Mouse (Mus musculus) forebrain, embryonic 15.5 days (tissue): ENCODE results near the gene Fam210b. TPM values are rescaled to one million over a fixed set of nuclear protein-coding genes. Genes with fewer than 3 reads are reported as not detected.

ENCODE experiments used
- ATAC-seq: fragments of 200-750 bp; cut with Nextera tagmentation; replicated peaks from 2 replicates; pipeline ENCODE4 v1.8.0; 2017; ENCODE audit warnings: mild to moderate bottlenecking, moderate TSS enrichment, moderate library complexity
- H3K27ac ChIP-seq: fragments of 300-500 bp; sonication (generic); replicated peaks from 2 replicates; pipeline ENCODE4 v1.5.1; 2015; ENCODE audit warnings: mild to moderate bottlenecking, inconsistent platforms
- H3K27me3 ChIP-seq: fragments of 300-500 bp; sonication (generic); 2 replicates; pipeline ENCODE4 v1.6.1; 2015; ENCODE audit warnings: inconsistent platforms
- H3K36me3 ChIP-seq: fragments of 300-500 bp; sonication (generic); 2 replicates; pipeline ENCODE4 v1.6.1; 2015; ENCODE audit warnings: mild to moderate bottlenecking, inconsistent platforms
- H3K4me1 ChIP-seq: fragments of 300-500 bp; sonication (generic); 2 replicates; pipeline ENCODE4 v1.6.1; 2015; ENCODE audit warnings: inconsistent platforms
- H3K4me2 ChIP-seq: fragments of 300-500 bp; sonication (generic); replicated peaks from 2 replicates; pipeline ENCODE4 v1.6.1; 2015; ENCODE audit warnings: mild to moderate bottlenecking, inconsistent platforms
- H3K4me3 ChIP-seq: fragments of 300-500 bp; sonication (generic); 2 replicates; pipeline ENCODE4 v1.5.1; 2015; ENCODE audit warnings: mild to moderate bottlenecking, inconsistent platforms
- H3K9ac ChIP-seq: fragments of 300-500 bp; sonication (generic); replicated peaks from 2 replicates; pipeline ENCODE4 v1.6.1; 2015; ENCODE audit warnings: mild to moderate bottlenecking, inconsistent platforms
- H3K9me3 ChIP-seq: fragments of 300-500 bp; sonication (generic); 2 replicates; pipeline ENCODE4 v1.6.1; 2016; ENCODE audit warnings: inconsistent platforms
- WGBS: fragments of 180-500 bp; shearing (Covaris S2); methylation state at CpG from one replicate; pipeline ENCODE4 v1.1.7; 2015; ENCODE audit warnings: mixed read lengths; 5-methylcytosine and 5-hydroxymethylcytosine counted together
- polyA plus RNA-seq: library from polyadenylated mRNA; unstranded; fragments of >200 nt; fragmentation: Nextera tagmentation; extraction: Ambion mirVana; gene quantifications from 2 replicates; pipeline ENCODE4 v1.2.1, GENCODE M21; 2015

Fam210b gene
- polyA plus RNA-seq, 1 experiment from 2014 or later = 75.9 TPM

- 49% methylated on average over 19 of the region's 19 CpGs for WGBS
- Histone ChIP-seq H3K36me3 (no peaks in the 10 kb centered on the region), H3K27ac (peak overlapping the region; percentile 84), H3K4me2 (peak overlapping the region; percentile 20; the same call in 1 of the 2 replicates), H3K27me3 (no peaks in the 10 kb centered on the region), H3K9ac (no peak overlapping the region; the same call in 1 of the 2 replicates), H3K4me1 (peaks cover 29% of the 10 kb centered on the region), H3K9me3 (no peaks in the 10 kb centered on the region), H3K4me3 (no peak overlapping the region)
- peak; percentile 51 for ATAC-seq
Observed at GRCm38 (mm10) chr2:172338206-172338942, 7.0 kb upstream of the Fam210b start.

- Histone ChIP-seq H3K4me3 (no peak overlapping the region), H3K27ac (peak overlapping the region; percentile 54), H3K4me2 (no peak overlapping the region), H3K9me3 (no peaks in the 10 kb centered on the region), H3K4me1 (peaks cover 44% of the 10 kb centered on the region), H3K36me3 (no peaks in the 10 kb centered on the region), H3K27me3 (no peaks in the 10 kb centered on the region), H3K9ac (no peak overlapping the region)
- WGBS = 16% methylated on average over 3 of the region's 3 CpGs
- ATAC-seq = no peak
Observed at GRCm38 (mm10) chr2:172340936-172341335, 4.4 kb upstream of the Fam210b start.

GRCm38 (mm10) chr2:172341606-172342005 is 3.8 kb upstream of the Fam210b start:
- H3K4me3 ChIP-seq = no peak overlapping the region
- no peak overlapping the region for H3K4me2 ChIP-seq
- H3K4me1 ChIP-seq = peaks cover 49% of the 10 kb centered on the region
- ATAC-seq = no peak
- WGBS = 9% methylated on average over 5 of the region's 5 CpGs
- no peaks in the 10 kb centered on the region for H3K9me3 ChIP-seq
- peak overlapping the region; percentile 54 for H3K27ac ChIP-seq
- H3K27me3 ChIP-seq = no peaks in the 10 kb centered on the region
- H3K9ac ChIP-seq = no peak overlapping the region
- H3K36me3 ChIP-seq = no peaks in the 10 kb centered on the region

- Histone ChIP-seq H3K27me3 (no peaks in the 10 kb centered on the region), H3K4me1 (peaks cover 59% of the 10 kb centered on the region), H3K36me3 (no peaks in the 10 kb centered on the region), H3K9me3 (no peaks in the 10 kb centered on the region), H3K9ac (no peak overlapping the region), H3K4me3 (no peak overlapping the region), H3K27ac (peak overlapping the region; percentile 81; the same call in 1 of the 2 replicates), H3K4me2 (no peak overlapping the region)
- no peak for ATAC-seq
- WGBS = 77% methylated on average over 7 of the region's 7 CpGs
Observed at GRCm38 (mm10) chr2:172343751-172344150, 1.6 kb upstream of the Fam210b start.

GRCm38 (mm10) chr2:172344669-172345068 is 696 bp upstream of the Fam210b start:
- ATAC-seq = peak; percentile 8; the same call in 1 of the 2 replicates
- H3K4me2 ChIP-seq = peak overlapping the region; percentile 84
- H3K36me3 ChIP-seq = no peaks in the 10 kb centered on the region
- 28% methylated on average over 5 of the region's 5 CpGs for WGBS
- peak overlapping the region; percentile 81 for H3K27ac ChIP-seq
- H3K9ac ChIP-seq = no peak overlapping the region
- H3K4me3 ChIP-seq = peak overlapping the region; percentile 60
- H3K27me3 ChIP-seq = no peaks in the 10 kb centered on the region
- H3K4me1 ChIP-seq = peaks cover 68% of the 10 kb centered on the region
- H3K9me3 ChIP-seq = no peaks in the 10 kb centered on the region

GRCm38 (mm10) chr2:172346034-172346929 is 917 bp downstream of the Fam210b start:
- Histone ChIP-seq H3K27ac (peak overlapping the region; percentile 74), H3K27me3 (no peaks in the 10 kb centered on the region), H3K4me1 (peaks cover 62% of the 10 kb centered on the region), H3K9me3 (no peaks in the 10 kb centered on the region), H3K4me2 (peak overlapping the region; percentile 84), H3K9ac (peak overlapping the region; percentile 70), H3K4me3 (peak overlapping the region; percentile 60), H3K36me3 (no peaks in the 10 kb centered on the region)
- whole genome bisulfite sequencing = 11% methylated on average over 31 of the region's 31 CpGs
- no peak for ATAC-seq

GRCm38 (mm10) chr2:172346933-172347611 is 1.7 kb downstream of the Fam210b start:
- ATAC-seq = no peak
- Histone ChIP-seq H3K4me3 (peak overlapping the region; percentile 60), H3K27me3 (no peaks in the 10 kb centered on the region), H3K27ac (peak overlapping the region; percentile 83; the same call in 1 of the 2 replicates), H3K4me2 (peak overlapping the region; percentile 84), H3K4me1 (peaks cover 58% of the 10 kb centered on the region), H3K36me3 (no peaks in the 10 kb centered on the region), H3K9me3 (no peaks in the 10 kb centered on the region), H3K9ac (peak overlapping the region; percentile 70)
- WGBS = 65% methylated on average over 8 of the region's 8 CpGs

- no peaks in the 10 kb centered on the region for H3K9me3 ChIP-seq
- no peaks in the 10 kb centered on the region for H3K27me3 ChIP-seq
- peaks cover 72% of the 10 kb centered on the region for H3K4me1 ChIP-seq
- H3K4me3 ChIP-seq = no peak overlapping the region
- H3K9ac ChIP-seq = 0 out of 2 replicates have a peak overlapping the region, but pooled peaks have one; percentile 14
- H3K4me2 ChIP-seq = peak overlapping the region; percentile 84
- 40% methylated on average over 3 of the region's 3 CpGs for WGBS
- H3K27ac ChIP-seq = peak overlapping the region; percentile 83
- H3K36me3 ChIP-seq = no peaks in the 10 kb centered on the region
- ATAC-seq = no peak
Observed at GRCm38 (mm10) chr2:172348297-172348950, 3.1 kb downstream of the Fam210b start.

GRCm38 (mm10) chr2:172349776-172350175 is 4.4 kb downstream of the Fam210b start:
- H3K9ac ChIP-seq = no peak overlapping the region
- H3K36me3 ChIP-seq = no peaks in the 10 kb centered on the region
- no peaks in the 10 kb centered on the region for H3K9me3 ChIP-seq
- no peak overlapping the region for H3K4me3 ChIP-seq
- H3K27ac ChIP-seq = 0 out of 2 replicates have a peak overlapping the region, but pooled peaks have one; percentile 83
- H3K4me1 ChIP-seq = peaks cover 75% of the 10 kb centered on the region
- 83% methylated on average over 14 of the region's 14 CpGs for WGBS
- H3K27me3 ChIP-seq = no peaks in the 10 kb centered on the region
- no peak for ATAC-seq
- H3K4me2 ChIP-seq = no peak overlapping the region

- WGBS = 90% methylated on average over 8 of the region's 8 CpGs
- Histone ChIP-seq H3K27me3 (no peaks in the 10 kb centered on the region), H3K4me1 (peaks cover 82% of the 10 kb centered on the region), H3K36me3 (no peaks in the 10 kb centered on the region), H3K9ac (no peak overlapping the region), H3K9me3 (no peaks in the 10 kb centered on the region), H3K4me2 (no peak overlapping the region), H3K4me3 (no peak overlapping the region), H3K27ac (no peak overlapping the region)
- ATAC-seq = no peak
Observed at GRCm38 (mm10) chr2:172350773-172351172, 5.4 kb downstream of the Fam210b start.

- H3K4me1 ChIP-seq = peaks cover 64% of the 10 kb centered on the region
- 21% methylated on average over 9 of the region's 9 CpGs for whole genome bisulfite sequencing
- peak overlapping the region; percentile 89 for H3K27ac ChIP-seq
- H3K4me2 ChIP-seq = no peak overlapping the region
- H3K4me3 ChIP-seq = no peak overlapping the region
- H3K27me3 ChIP-seq = no peaks in the 10 kb centered on the region
- H3K36me3 ChIP-seq = peaks cover 11% of the 10 kb centered on the region
- ATAC-seq = peak; percentile 58
- no peaks in the 10 kb centered on the region for H3K9me3 ChIP-seq
- H3K9ac ChIP-seq = no peak overlapping the region
Observed at GRCm38 (mm10) chr2:172353218-172353617, 7.9 kb downstream of the Fam210b start.
